Mouse (Mus musculus) CD8-positive naive resting alpha-beta T cell, adult 2 months (primary cell): ENCODE measurements around the gene Krt90.
"Not testable (repeated sequence)": the region's sequence is repeated elsewhere in the genome, so short reads cannot be mapped to it uniquely, and the experiment has no call there.

Experiments used
- DNase-seq, 2 experiments: peaks; one replicate each; pipeline ENCODE4 v3.0.0; 2022; ENCODE audit warnings: low read depth in 2 of 2, low spot score in 2 of 2

The Krt90 gene

DNA sequence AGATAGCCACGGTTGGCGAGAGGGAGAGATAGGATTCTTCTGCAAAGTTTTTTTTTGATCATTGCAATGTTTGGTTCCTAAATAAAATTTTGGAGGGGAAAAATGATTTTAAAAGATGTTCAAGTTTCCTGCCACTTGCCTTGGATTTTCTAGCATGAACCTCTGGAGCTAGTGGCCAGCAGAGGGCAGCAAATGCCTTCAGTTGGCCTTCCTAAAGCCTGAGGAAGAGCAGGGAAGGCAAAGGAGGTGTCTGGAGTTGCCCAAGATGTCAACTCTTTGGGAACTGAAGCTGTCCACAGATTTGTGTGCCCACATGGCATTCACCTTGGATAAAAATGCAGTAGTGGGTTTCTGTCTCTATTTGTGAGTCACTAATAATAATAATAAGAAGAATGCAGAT, 43.0 kb downstream of the Krt90 start:
- no peak for DNase-seq

- not testable (repeated sequence) for DNase-seq
Observed at GRCm38 (mm10) chr15:101517161-101517560, 45.6 kb downstream of the Krt90 start, which contains the start of gene Gm49425. Gene Gm49425, minus strand, starts transcription at chr15:101517261.

DNA sequence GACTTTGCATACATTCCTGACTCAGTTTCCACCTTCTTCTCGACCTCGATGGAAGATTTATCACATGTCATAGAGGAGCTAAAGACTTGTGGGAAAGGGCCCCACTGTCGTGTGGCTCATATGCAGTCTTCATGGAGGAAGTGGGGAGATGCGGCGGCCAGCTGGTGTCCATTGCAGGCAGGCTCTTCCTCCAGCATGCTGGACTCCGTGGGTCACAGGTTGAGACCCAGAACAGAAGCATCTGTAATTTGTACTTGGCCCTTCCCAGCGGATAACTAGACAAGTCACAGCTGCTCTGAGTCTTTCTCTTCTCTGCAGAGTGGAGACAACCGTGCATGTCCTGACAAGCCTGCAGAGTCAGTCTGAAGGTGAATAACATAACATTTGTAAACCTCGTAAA, 54.5 kb downstream of the Krt90 start:
- DNase-seq: no peak

- no peak for DNase-seq
Observed at GRCm38 (mm10) chr15:101506896-101507758, 55.6 kb downstream of the Krt90 start.
